Mouse (Mus musculus) lung, postnatal 36 days (tissue): Measurements from ENCODE around the gene Gm21764.
"Not testable (repeated sequence)": the region's sequence is repeated elsewhere in the genome, so short reads cannot be mapped to it uniquely, and the experiment has no call there.

ENCODE experiments used
- DNase-seq: peaks from one replicate; pipeline ENCODE4 v3.0.0; 2022; ENCODE audit warnings: mixed read lengths

Gene Gm21764

GRCm38 (mm10) chrY:18061712-18062111 is at the start of gene Gm21764:
Gm21764 (minus strand) TSS chrY:18061812.
- not testable (repeated sequence) for DNase-seq

- not testable (repeated sequence) for DNase-seq
Observed at GRCm38 (mm10) chrY:18088816-18089215, 27.2 kb upstream of the Gm21764 start, which contains the start of gene Ssty1. Ssty1 (plus strand) TSS chrY:18089116.
